Mouse (Mus musculus) cerebellum, adult 2 months (tissue): ENCODE measurements around the gene Golt1a. TPM values are rescaled to one million over a fixed set of nuclear protein-coding genes. Genes with fewer than 3 reads are reported as not detected.

ENCODE experiments used
- DNase-seq, 2 experiments: peaks; one replicate each; pipeline ENCODE4 v3.0.0; 2021
- H3K27ac ChIP-seq: fragments of 200-500 bp; 2 replicates; pipeline ENCODE4 v1.5.1; 2012; ENCODE audit warnings: low read length, control low read depth, inconsistent platforms; ENCODE audit not compliant: insufficient read depth
- H3K27me3 ChIP-seq: fragments of 200-500 bp; 2 replicates; pipeline ENCODE4 v1.6.1; 2012; ENCODE audit warnings: inconsistent platforms, mild to moderate bottlenecking, low read length, moderate library complexity; ENCODE audit not compliant: control insufficient read depth, insufficient read depth
- H3K4me1 ChIP-seq: fragments of 200-500 bp; 2 replicates; pipeline ENCODE4 v1.6.1; 2011; ENCODE audit warnings: low read length; ENCODE audit not compliant: control insufficient read depth, insufficient read depth
- H3K4me3 ChIP-seq: fragments of 200-500 bp; replicated peaks from 2 replicates; pipeline ENCODE3; 2011; ENCODE audit warnings: mild to moderate bottlenecking, low read depth, low read length, control low read depth; ENCODE audit not compliant: insufficient read depth
- CTCF ChIP-seq: fragments of 200-500 bp; IDR thresholded peaks from 2 replicates; pipeline ENCODE4 v1.5.1; 2011; ENCODE audit warnings: low read depth, mild to moderate bottlenecking, control low read depth, low read length, moderate library complexity, borderline replicate concordance; ENCODE audit not compliant: insufficient read depth
- POLR2A ChIP-seq: fragments of 200-500 bp; IDR thresholded peaks from 2 replicates; pipeline ENCODE4 v1.6.1; 2011; ENCODE audit warnings: low read length, control low read depth, borderline replicate concordance; ENCODE audit not compliant: insufficient read depth
- WGBS: fragments of 180-500 bp; shearing (Covaris S2); methylation state at CpG from one replicate; pipeline ENCODE4 v1.1.7; 2018; 5-methylcytosine and 5-hydroxymethylcytosine counted together
- polyA plus RNA-seq: library from polyadenylated mRNA; depleted of rRNA; stranded (reverse); fragments of >200 nt; gene quantifications from 2 replicates; pipeline ENCODE4 v1.2.3, GENCODE M21; 2012

Golt1a gene
- polyA plus RNA-seq, 1 experiment = not detected

- WGBS = 81% methylated on average over 7 of the region's 7 CpGs
- Histone ChIP-seq H3K4me1 (no peaks in the 10 kb centered on the region), H3K27me3 (no peaks in the 10 kb centered on the region), H3K4me3 (no peak overlapping the region), H3K27ac (no peak overlapping the region)
- no peak for TF ChIP-seq POLR2A
- no peak for DNase-seq
These were observed 23.7 kb upstream of the Golt1a start for GRCm38 (mm10) chr1:133285907-133286306.

- H3K27me3 ChIP-seq = no peaks in the 10 kb centered on the region
- H3K27ac ChIP-seq = no peak overlapping the region
- H3K4me3 ChIP-seq = no peak overlapping the region
- DNase-seq = no peak
- 41% methylated on average over 4 of the region's 4 CpGs for WGBS
- TF ChIP-seq POLR2A = no peak
- no peak for TF ChIP-seq CTCF
- no peaks in the 10 kb centered on the region for H3K4me1 ChIP-seq
These were observed 22.5 kb upstream of the Golt1a start for GRCm38 (mm10) chr1:133287051-133287450.

GRCm38 (mm10) chr1:133287880-133288279 is 21.7 kb upstream of the Golt1a start:
- Histone ChIP-seq H3K27me3 (no peaks in the 10 kb centered on the region), H3K4me1 (no peaks in the 10 kb centered on the region), H3K27ac (no peak overlapping the region), H3K4me3 (no peak overlapping the region)
- 93% methylated on average over 12 of the region's 12 CpGs for WGBS
- TF ChIP-seq POLR2A = no peak
- TF ChIP-seq CTCF = no peak
- no peak for DNase-seq

- WGBS = 95% methylated on average over 6 of the region's 6 CpGs
- H3K27ac ChIP-seq = no peak overlapping the region
- H3K4me3 ChIP-seq = no peak overlapping the region
- no peaks in the 10 kb centered on the region for H3K27me3 ChIP-seq
- H3K4me1 ChIP-seq = peaks cover 5% of the 10 kb centered on the region
- TF ChIP-seq POLR2A (no peak), CTCF (no peak)
- no peak for DNase-seq
These were observed 17.7 kb upstream of the Golt1a start for GRCm38 (mm10) chr1:133291888-133292287.

- DNase-seq = no peak
- TF ChIP-seq CTCF (no peak), POLR2A (no peak)
- no peak overlapping the region for H3K4me3 ChIP-seq
- peaks cover 5% of the 10 kb centered on the region for H3K4me1 ChIP-seq
- H3K27me3 ChIP-seq = no peaks in the 10 kb centered on the region
- H3K27ac ChIP-seq = no peak overlapping the region
These were observed 17.0 kb upstream of the Golt1a start for GRCm38 (mm10) chr1:133292608-133293007.

- peak; percentile 61 to 79 for DNase-seq
- H3K27me3 ChIP-seq = no peaks in the 10 kb centered on the region
- H3K27ac ChIP-seq = no peak overlapping the region
- no peak overlapping the region for H3K4me3 ChIP-seq
- peaks cover 5% of the 10 kb centered on the region for H3K4me1 ChIP-seq
- 12% methylated on average over 9 of the region's 9 CpGs for WGBS
- TF ChIP-seq CTCF (no peak), POLR2A (no peak)
These were observed 13.2 kb upstream of the Golt1a start for GRCm38 (mm10) chr1:133296376-133296775.

- WGBS = 84% methylated on average over 14 of the region's 14 CpGs
- H3K27ac ChIP-seq = no peak overlapping the region
- no peak for TF ChIP-seq POLR2A
- TF ChIP-seq CTCF = no peak
- H3K4me1 ChIP-seq = peaks cover 5% of the 10 kb centered on the region
- DNase-seq = no peak
- H3K4me3 ChIP-seq = no peak overlapping the region
- H3K27me3 ChIP-seq = no peaks in the 10 kb centered on the region
These were observed 10.8 kb upstream of the Golt1a start for GRCm38 (mm10) chr1:133298816-133299215.

- Histone ChIP-seq H3K4me1 (no peaks in the 10 kb centered on the region), H3K27me3 (no peaks in the 10 kb centered on the region), H3K4me3 (no peak overlapping the region), H3K27ac (no peak overlapping the region)
- no peak for TF ChIP-seq CTCF
- TF ChIP-seq POLR2A = no peak
- peak in 1 of 2 experiments; percentile 44 for DNase-seq
- 47% methylated on average over 3 of the region's 3 CpGs for WGBS
These were observed 7.1 kb upstream of the Golt1a start for GRCm38 (mm10) chr1:133302540-133302939.
